Mouse (Mus musculus): ENCODE data around the gene Ppm1d. TPM values are rescaled to one million over a fixed set of nuclear protein-coding genes. Genes with fewer than 3 reads are reported as not detected.

The Ppm1d gene
- polyA plus RNA-seq, 1 experiment from 2014 or later: 26.5 TPM

- DNase-seq (ENCODE audit: low spot score) (no peak), ATAC-seq (ENCODE audit: low FRiP score) (no peak)
- Histone ChIP-seq H3K27me3 (ENCODE audit: control insufficient read depth, insufficient read depth, low read length) (no peaks in the 10 kb centered on the region), H3K36me3 (ENCODE audit: control insufficient read depth, insufficient read depth, low read length) (no peaks in the 10 kb centered on the region), H3K9ac (ENCODE audit: low read depth, low read length) (no peak overlapping the region), H3K4me2 (replicated peaks; ENCODE audit: low read depth, low read length) (no peak overlapping the region), H3K4me1 (replicated peaks; ENCODE audit: control insufficient read depth, insufficient read depth, low read length) (no peaks in the 10 kb centered on the region), H3K4me3 (ENCODE audit: low read depth, low read length) (no peak overlapping the region), H3K9me3 (ENCODE audit: control insufficient read depth, low read length) (no peaks in the 10 kb centered on the region), H3K27ac (ENCODE audit: low read depth, low read length) (no peak overlapping the region)
- 89% methylated on average over 7 of the region's 7 CpGs for WGBS
Measured at GRCm38 (mm10) chr11:85340070-85340616, 29.1 kb downstream of the Ppm1d start.

DNA sequence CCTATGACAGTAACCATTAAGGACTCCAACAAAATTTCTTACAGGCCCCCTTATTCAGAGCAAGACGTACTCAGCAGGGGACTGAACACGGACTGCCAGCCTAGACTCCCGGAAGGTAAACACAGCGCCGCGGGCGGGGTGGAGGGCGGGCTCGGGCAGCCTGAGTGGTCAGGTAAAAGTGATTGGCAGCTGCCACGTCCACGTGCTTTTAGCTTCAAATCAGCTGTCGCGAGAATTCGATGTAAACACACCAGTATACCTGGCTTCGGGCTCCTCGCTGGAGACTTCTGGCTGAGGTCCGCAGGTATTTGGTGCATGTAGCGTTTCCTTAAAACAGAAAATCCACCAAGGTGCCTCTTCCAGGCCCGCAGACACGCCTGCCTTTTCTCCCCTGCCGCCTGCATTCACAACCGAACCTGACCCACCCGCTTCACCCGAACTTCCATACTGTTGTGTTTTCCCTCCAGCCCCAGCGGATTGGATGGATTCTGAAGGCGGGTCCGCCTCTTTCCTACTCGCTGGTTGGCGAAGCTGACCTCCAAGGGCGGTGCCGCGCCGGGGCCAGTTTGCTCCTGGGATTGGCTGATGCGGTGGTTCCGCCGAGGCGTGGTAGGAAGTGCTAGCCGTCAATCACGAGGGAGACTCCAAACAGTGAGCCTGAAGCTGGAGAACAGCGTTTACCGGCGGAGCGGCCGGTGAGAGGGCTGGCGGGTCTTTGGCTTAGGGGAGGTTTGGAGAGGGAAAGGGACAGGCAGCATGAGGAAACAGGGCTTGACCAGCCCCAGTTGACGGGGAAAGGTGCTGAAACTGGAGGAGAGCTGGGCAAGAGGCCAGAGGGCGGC, 41.7 kb downstream of the Ppm1d start, which contains the start of gene Bcas3:
TSS of gene Bcas3 (plus strand) at position 629 of the 842 bp plus-strand sequence.
- ATAC-seq (ENCODE audit: low FRiP score): peak; percentile 99
- H3K9ac ChIP-seq (ENCODE audit: low read depth, low read length): peak within 1 kb of the TSS; percentile 79
- no peaks in the 10 kb centered on the region for H3K36me3 ChIP-seq (ENCODE audit: control insufficient read depth, insufficient read depth, low read length)
- H3K9me3 ChIP-seq (ENCODE audit: control insufficient read depth, low read length): no peaks in the 10 kb centered on the region
- H3K4me2 ChIP-seq (replicated peaks; ENCODE audit: low read depth, low read length): peak within 1 kb of the TSS; percentile 81
- no peaks in the 10 kb centered on the region for H3K27me3 ChIP-seq (ENCODE audit: control insufficient read depth, insufficient read depth, low read length)
- DNase-seq (ENCODE audit: low spot score): peak; percentile 94
- peak within 1 kb of the TSS; percentile 76 for H3K4me3 ChIP-seq (ENCODE audit: low read depth, low read length)
- no peaks in the 10 kb centered on the region for H3K4me1 ChIP-seq (replicated peaks; ENCODE audit: control insufficient read depth, insufficient read depth, low read length)
- H3K27ac ChIP-seq (ENCODE audit: low read depth, low read length): no peak within 1 kb of the TSS
- WGBS: under 1% methylated on average over 47 of the region's 47 CpGs

DNA sequence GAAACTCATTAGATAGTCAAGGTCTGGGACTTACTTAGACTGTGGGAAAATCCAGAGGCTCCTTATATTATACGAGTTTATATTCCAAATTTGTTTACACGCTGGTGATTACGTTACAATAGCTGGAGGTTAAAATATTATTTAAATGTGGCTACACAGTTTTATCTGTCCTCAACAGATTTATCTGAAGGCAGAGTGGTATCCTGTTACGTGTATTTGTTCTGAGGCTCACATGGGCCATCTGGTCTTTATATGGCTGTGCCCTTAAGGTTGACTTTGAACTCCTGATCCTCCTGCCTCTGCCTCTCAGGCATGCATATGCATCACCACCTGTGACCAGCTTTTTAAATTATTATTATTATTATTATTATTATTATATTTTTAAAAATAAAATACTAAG, 42.8 kb downstream of the Ppm1d start:
- H3K4me1 ChIP-seq (replicated peaks; ENCODE audit: control insufficient read depth, insufficient read depth, low read length): no peaks in the 10 kb centered on the region
- no peaks in the 10 kb centered on the region for H3K27me3 ChIP-seq (ENCODE audit: control insufficient read depth, insufficient read depth, low read length)
- ATAC-seq (ENCODE audit: low FRiP score) (no peak), DNase-seq (ENCODE audit: low spot score) (no peak)
- no peaks in the 10 kb centered on the region for H3K36me3 ChIP-seq (ENCODE audit: control insufficient read depth, insufficient read depth, low read length)
- no peak overlapping the region for H3K9ac ChIP-seq (ENCODE audit: low read depth, low read length)
- WGBS: 72% methylated on average over 4 of the region's 4 CpGs
- H3K4me3 ChIP-seq (ENCODE audit: low read depth, low read length): peak overlapping the region; percentile 76
- no peak overlapping the region for H3K27ac ChIP-seq (ENCODE audit: low read depth, low read length)
- H3K9me3 ChIP-seq (ENCODE audit: control insufficient read depth, low read length): no peaks in the 10 kb centered on the region
- H3K4me2 ChIP-seq (replicated peaks; ENCODE audit: low read depth, low read length): peak overlapping the region; percentile 81

- H3K4me1 ChIP-seq (replicated peaks; ENCODE audit: control insufficient read depth, insufficient read depth, low read length): no peaks in the 10 kb centered on the region
- H3K4me2 ChIP-seq (replicated peaks; ENCODE audit: low read depth, low read length): no peak overlapping the region
- DNase-seq (ENCODE audit: low spot score): no peak
- 92% methylated on average over 6 of the region's 6 CpGs for WGBS
- 0 out of 2 replicates have a peak, but pooled peaks cover 2% of the 10 kb centered on the region for H3K36me3 ChIP-seq (ENCODE audit: control insufficient read depth, insufficient read depth, low read length)
- H3K27me3 ChIP-seq (ENCODE audit: control insufficient read depth, insufficient read depth, low read length): no peaks in the 10 kb centered on the region
- no peak overlapping the region for H3K9ac ChIP-seq (ENCODE audit: low read depth, low read length)
- no peak for ATAC-seq (ENCODE audit: low FRiP score)
- no peak overlapping the region for H3K27ac ChIP-seq (ENCODE audit: low read depth, low read length)
- no peak overlapping the region for H3K4me3 ChIP-seq (ENCODE audit: low read depth, low read length)
- H3K9me3 ChIP-seq (ENCODE audit: control insufficient read depth, low read length): no peaks in the 10 kb centered on the region
Measured at GRCm38 (mm10) chr11:85359641-85360040, 48.6 kb downstream of the Ppm1d start.

- no peaks in the 10 kb centered on the region for H3K4me1 ChIP-seq (replicated peaks; ENCODE audit: control insufficient read depth, insufficient read depth, low read length)
Measured at GRCm38 (mm10) chr11:85361621-85362020, 50.6 kb downstream of the Ppm1d start.

GRCm38 (mm10) chr11:85366168-85366567, 55.1 kb downstream of the Ppm1d start:
- ATAC-seq (ENCODE audit: low FRiP score) (no peak), DNase-seq (ENCODE audit: low spot score) (no peak)
- no peaks in the 10 kb centered on the region for H3K4me1 ChIP-seq (replicated peaks; ENCODE audit: control insufficient read depth, insufficient read depth, low read length)
- H3K36me3 ChIP-seq (ENCODE audit: control insufficient read depth, insufficient read depth, low read length): no peaks in the 10 kb centered on the region
- no peaks in the 10 kb centered on the region for H3K9me3 ChIP-seq (ENCODE audit: control insufficient read depth, low read length)
- H3K9ac ChIP-seq (ENCODE audit: low read depth, low read length): no peak overlapping the region
- H3K27me3 ChIP-seq (ENCODE audit: control insufficient read depth, insufficient read depth, low read length): no peaks in the 10 kb centered on the region
- H3K4me3 ChIP-seq (ENCODE audit: low read depth, low read length): no peak overlapping the region
- no peak overlapping the region for H3K4me2 ChIP-seq (replicated peaks; ENCODE audit: low read depth, low read length)
- H3K27ac ChIP-seq (ENCODE audit: low read depth, low read length): no peak overlapping the region
- WGBS: 83% methylated on average over 3 of the region's 3 CpGs

More at GRCm38 (mm10) chr11:85361621-85362020, 50.6 kb downstream of the Ppm1d start:
- Histone ChIP-seq H3K9me3 (ENCODE audit: control insufficient read depth, low read length) (no peaks in the 10 kb centered on the region), H3K4me3 (ENCODE audit: low read depth, low read length) (no peak overlapping the region), H3K4me2 (replicated peaks; ENCODE audit: low read depth, low read length) (no peak overlapping the region), H3K27me3 (ENCODE audit: control insufficient read depth, insufficient read depth, low read length) (no peaks in the 10 kb centered on the region), H3K9ac (ENCODE audit: low read depth, low read length) (no peak overlapping the region), H3K27ac (ENCODE audit: low read depth, low read length) (no peak overlapping the region), H3K36me3 (ENCODE audit: control insufficient read depth, insufficient read depth, low read length) (0 out of 2 replicates have a peak, but pooled peaks cover 2% of the 10 kb centered on the region)
- 88% methylated on average over 8 of the region's 8 CpGs for WGBS
- DNase-seq (ENCODE audit: low spot score): no peak
- ATAC-seq (ENCODE audit: low FRiP score): no peak

DNA sequence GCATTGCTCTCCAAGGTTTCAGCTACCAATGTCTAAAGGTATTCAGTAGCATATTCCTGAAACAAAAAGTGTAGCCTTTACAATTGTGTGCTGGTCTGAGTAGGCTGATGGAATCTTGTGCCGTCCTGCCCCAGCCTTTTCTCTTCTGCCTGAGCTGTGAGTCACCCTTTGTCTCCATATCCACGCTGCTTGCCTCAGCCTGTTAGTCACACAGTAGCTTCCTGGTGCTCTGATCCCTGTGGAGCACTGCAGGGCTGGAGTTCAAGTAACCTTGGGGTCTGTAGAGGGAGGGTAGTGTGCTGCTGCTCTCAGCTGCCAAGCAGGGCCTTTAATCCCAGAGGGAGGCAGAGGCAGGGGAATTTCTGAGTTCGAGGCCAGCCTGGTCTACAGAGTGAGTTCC, 56.8 kb downstream of the Ppm1d start:
- Histone ChIP-seq H3K27me3 (ENCODE audit: control insufficient read depth, insufficient read depth, low read length) (no peaks in the 10 kb centered on the region), H3K4me2 (replicated peaks; ENCODE audit: low read depth, low read length) (no peak overlapping the region), H3K27ac (ENCODE audit: low read depth, low read length) (no peak overlapping the region), H3K4me3 (ENCODE audit: low read depth, low read length) (no peak overlapping the region), H3K9me3 (ENCODE audit: control insufficient read depth, low read length) (no peaks in the 10 kb centered on the region), H3K9ac (ENCODE audit: low read depth, low read length) (no peak overlapping the region), H3K36me3 (ENCODE audit: control insufficient read depth, insufficient read depth, low read length) (no peaks in the 10 kb centered on the region), H3K4me1 (replicated peaks; ENCODE audit: control insufficient read depth, insufficient read depth, low read length) (no peaks in the 10 kb centered on the region)
- no peak for DNase-seq (ENCODE audit: low spot score)
- 66% methylated on average over 3 of the region's 3 CpGs for WGBS
- ATAC-seq (ENCODE audit: low FRiP score): no peak

- Histone ChIP-seq H3K27me3 (ENCODE audit: control insufficient read depth, insufficient read depth, low read length) (no peaks in the 10 kb centered on the region), H3K9ac (ENCODE audit: low read depth, low read length) (no peak overlapping the region), H3K4me3 (ENCODE audit: low read depth, low read length) (no peak overlapping the region), H3K36me3 (ENCODE audit: control insufficient read depth, insufficient read depth, low read length) (no peaks in the 10 kb centered on the region), H3K9me3 (ENCODE audit: control insufficient read depth, low read length) (no peaks in the 10 kb centered on the region), H3K4me2 (replicated peaks; ENCODE audit: low read depth, low read length) (no peak overlapping the region), H3K4me1 (replicated peaks; ENCODE audit: control insufficient read depth, insufficient read depth, low read length) (no peaks in the 10 kb centered on the region), H3K27ac (ENCODE audit: low read depth, low read length) (no peak overlapping the region)
- DNase-seq (ENCODE audit: low spot score) (no peak), ATAC-seq (ENCODE audit: low FRiP score) (no peak)
- 83% methylated on average over 3 of the region's 3 CpGs for WGBS
Measured at GRCm38 (mm10) chr11:85379091-85379490, 68.0 kb downstream of the Ppm1d start.

DNA sequence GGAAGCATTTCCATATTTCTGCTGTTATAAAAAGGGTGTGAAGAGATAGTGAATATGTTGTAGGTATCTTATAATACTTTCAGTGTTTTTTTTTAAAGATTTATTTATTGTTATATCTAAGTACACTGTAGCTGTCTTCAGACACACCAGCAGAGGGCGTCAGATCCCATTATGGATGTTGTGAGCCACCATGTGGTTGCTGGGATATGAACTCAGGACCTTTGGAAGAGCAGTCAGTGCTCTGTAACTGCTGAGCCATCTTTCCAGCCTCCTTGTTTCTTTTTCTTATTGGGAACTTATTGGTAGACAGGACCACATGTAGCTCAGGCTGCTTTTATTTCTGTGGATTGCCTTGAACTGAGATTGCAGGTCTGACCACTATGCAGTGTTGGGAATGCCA, 69.0 kb downstream of the Ppm1d start:
- ATAC-seq (ENCODE audit: low FRiP score) (no peak), DNase-seq (ENCODE audit: low spot score) (no peak)
- Histone ChIP-seq H3K4me2 (replicated peaks; ENCODE audit: low read depth, low read length) (no peak overlapping the region), H3K27me3 (ENCODE audit: control insufficient read depth, insufficient read depth, low read length) (no peaks in the 10 kb centered on the region), H3K4me1 (replicated peaks; ENCODE audit: control insufficient read depth, insufficient read depth, low read length) (no peaks in the 10 kb centered on the region), H3K9me3 (ENCODE audit: control insufficient read depth, low read length) (no peaks in the 10 kb centered on the region), H3K9ac (ENCODE audit: low read depth, low read length) (no peak overlapping the region), H3K36me3 (ENCODE audit: control insufficient read depth, insufficient read depth, low read length) (no peaks in the 10 kb centered on the region), H3K27ac (ENCODE audit: low read depth, low read length) (no peak overlapping the region), H3K4me3 (ENCODE audit: low read depth, low read length) (no peak overlapping the region)
- WGBS: 24% methylated on average over 1 of the region's 1 CpGs
